Mouse (Mus musculus) megakaryocyte-erythroid progenitor cell, adult 5 weeks (primary cell): ENCODE data around the gene Arl5c. TPM values are rescaled to one million over a fixed set of nuclear protein-coding genes. Genes with fewer than 3 reads are reported as not detected.

ENCODE experiments used
- polyA plus RNA-seq: library from polyadenylated mRNA; stranded (reverse); fragments of >175 nt; gene quantifications from 2 replicates; pipeline ENCODE4 v1.2.3, GENCODE M21; 2012

Arl5c gene
- 7.7 and 9.4 TPM in 2 replicates for polyA plus RNA-seq

DNA sequence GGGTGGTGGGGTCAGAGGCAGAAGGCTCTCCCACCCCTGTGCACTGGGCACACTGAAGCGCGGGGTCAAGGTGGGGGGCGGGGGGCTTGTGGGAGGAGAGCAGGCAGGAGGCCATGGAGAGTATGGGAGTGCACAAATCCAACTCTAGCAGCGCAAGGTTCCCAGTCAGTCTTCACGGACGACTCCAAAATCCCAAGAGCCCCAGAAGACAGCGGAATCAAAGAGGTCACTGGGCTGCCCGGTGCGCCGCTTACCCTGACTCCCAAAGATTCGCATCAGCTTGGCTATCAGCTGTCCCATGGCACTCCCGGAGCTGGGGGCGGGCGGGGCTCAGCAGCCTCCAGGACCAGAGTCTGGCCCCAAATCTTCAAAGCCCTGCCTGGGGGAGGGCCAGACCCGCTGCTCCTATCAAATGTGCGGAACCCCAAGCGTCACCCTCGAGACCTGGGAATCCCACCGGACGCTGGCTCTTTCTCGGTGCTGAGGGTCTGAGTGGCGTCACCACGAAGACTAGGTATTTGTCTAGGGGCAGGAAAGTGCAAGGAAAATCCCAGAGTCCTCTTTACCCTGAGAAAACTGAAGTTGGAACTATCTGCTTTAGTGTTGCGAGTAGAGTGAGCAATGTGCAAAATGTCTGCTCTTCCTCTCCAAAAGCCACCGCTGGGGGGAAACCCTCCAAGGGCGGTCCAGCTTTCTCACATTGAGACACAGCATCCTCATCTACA, at the start of gene Arl5c:
TSS of gene Arl5c (minus strand) at position 618 of the 725 bp plus-strand sequence.

DNA sequence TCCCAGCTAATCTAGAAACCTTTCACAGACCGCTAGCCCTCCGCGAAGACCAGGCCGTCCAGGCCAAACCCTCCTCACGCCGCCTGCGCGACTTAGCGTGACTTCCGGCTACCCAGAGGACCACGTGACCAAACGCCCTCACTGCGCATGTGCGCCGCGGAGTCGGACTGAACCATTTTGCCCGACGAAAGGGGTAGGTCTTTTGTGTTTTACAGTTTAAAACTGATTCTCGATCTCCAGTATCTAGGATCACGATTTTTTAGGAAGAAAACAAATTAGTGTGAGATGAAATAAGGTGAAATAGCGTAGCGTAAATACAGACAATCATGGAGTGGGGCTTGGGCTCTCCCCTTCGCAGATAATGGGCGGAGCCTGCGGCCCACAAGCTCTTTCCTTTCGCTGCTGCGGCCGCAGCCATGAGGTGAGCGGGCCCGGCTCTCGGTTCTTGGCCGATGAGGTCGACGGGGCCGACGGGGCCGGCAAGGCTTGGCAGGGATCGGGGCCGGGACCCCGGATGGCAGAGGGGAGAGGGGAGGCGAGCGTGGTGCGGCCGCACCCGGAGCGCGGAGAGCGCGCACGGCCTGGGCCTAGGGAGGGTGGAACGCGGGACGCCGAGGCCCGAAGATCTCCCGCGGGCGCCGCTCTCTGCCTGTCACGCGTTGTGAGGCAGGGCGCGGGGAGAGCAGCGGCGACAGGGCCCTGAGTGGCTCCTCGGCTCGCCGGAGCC, 30.8 kb upstream of the Arl5c start, which contains the start of gene Rpl19:
TSS of gene Rpl19 (plus strand) at position 141 of the 727 bp plus-strand sequence.

DNA sequence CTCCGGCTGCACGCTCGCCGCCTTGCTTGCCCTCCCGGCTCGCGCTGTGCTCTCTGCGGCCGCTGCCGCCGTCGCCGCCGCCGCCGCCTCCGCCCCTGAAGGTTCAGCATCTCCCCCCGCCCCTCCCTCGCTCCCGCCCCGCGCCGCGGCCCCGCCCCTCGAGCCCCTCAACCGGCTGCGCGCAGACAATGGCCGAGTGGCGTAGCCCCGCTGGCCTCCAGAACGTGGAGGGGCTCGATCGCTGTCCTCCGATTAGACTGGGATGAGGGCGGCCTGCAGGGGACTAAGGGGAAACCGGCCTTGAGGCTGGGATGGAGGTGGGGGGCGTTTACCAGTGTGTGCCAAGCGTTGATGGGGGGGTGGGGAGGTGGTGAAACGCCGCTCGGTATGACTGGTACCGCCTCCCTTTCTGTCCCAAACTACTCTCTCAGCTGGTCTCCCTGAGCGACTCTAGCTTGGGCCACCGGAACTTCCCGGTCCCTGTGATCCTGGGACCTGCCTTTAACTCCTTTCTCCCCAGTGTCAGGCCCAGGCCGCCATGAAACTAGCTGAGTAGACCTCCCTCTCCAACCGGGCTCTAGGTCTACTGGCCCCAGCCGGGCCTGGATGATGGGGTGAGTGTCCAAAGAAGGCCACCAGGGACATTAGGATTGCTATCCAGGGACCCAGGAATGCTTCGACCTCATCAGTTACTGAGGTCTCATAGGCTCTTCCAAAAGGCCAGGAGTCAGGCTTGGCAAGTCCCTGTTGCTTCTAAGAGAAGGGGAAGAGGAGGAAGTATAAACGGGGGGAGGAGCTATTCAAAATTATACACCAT, 26.8 kb upstream of the Arl5c start, which contains the start of gene Cacnb1:
TSS of gene Cacnb1 (minus strand) at position 480 of the 817 bp plus-strand sequence.

DNA sequence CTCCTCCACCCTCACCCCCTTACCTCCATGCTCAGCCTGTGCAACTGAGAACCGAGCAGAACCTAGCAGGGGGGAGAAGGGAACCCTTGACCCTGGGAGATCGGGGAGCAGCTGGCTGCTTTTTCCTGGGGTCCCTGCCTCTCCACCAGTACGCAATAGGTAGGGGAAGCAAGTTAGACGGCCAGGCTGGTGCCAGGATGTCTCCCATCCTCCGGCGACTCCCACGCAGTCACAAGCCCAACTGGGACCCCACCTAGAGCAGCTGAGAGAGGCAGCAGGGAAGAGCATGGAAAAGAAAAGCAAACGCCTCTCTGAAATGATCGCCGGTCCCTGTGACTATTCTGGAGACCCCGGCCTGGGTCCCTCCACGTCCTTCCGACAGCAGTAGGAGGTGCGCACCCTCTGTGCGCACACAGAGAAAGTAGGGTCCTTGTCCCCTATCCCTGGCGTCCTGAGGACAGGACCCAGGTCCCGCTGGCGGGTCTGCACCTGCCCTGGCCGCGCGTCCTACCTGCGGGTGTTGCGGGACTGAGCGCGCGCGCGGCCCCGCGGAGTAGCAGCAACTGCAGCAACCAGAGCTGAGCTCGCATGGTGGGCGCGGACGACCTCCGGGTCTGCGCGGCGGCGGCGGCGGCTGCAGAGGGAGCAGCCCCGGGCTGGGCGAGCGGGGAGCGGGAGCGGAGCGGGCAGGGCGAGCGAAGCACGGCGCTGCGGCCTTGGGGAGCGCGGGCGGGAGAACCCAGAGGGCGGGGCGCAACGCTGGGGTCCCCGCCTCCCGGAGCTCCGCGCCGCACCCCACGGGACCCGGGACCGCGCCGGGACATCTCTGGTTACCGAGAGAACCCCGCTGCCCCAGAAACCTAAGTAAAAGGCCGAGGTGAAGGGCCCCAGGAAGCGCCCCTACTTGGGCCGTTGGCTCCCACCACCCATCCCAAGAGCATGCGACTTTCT, 10.0 kb downstream of the Arl5c start, which contains the start of gene Plxdc1:
TSS of gene Plxdc1 (minus strand) at position 718 of the 951 bp plus-strand sequence.

Other genes starting within 250 kb of the Arl5c start
- 15.8 and 22.4 TPM in 2 replicates for gene Cwc25, start 229.6 kb downstream of the Arl5c start, polyA plus RNA-seq
- not detected in 2 replicates for gene 1700001P01Rik, start 220.3 kb downstream of the Arl5c start, polyA plus RNA-seq
- gene Rpl23, start 213.7 kb downstream of the Arl5c start, polyA plus RNA-seq = 286 and 333 TPM in 2 replicates
- 99.3 and 122 TPM in 2 replicates for gene Lasp1, start 197.2 kb downstream of the Arl5c start, polyA plus RNA-seq
- 0.35 and 0.42 TPM in 2 replicates for gene B230217C12Rik, start 155.4 kb downstream of the Arl5c start, polyA plus RNA-seq
- not detected in 2 replicates for gene Fbxo47, start 112.0 kb downstream of the Arl5c start, polyA plus RNA-seq
- 4.0 and 4.6 TPM in 2 replicates for gene Plxdc1, start 9.7 kb downstream of the Arl5c start, polyA plus RNA-seq
- 5.2 and 5.5 TPM in 2 replicates for gene Cacnb1, start 26.9 kb upstream of the Arl5c start, polyA plus RNA-seq
- 2,384 and 2,788 TPM in 2 replicates for gene Rpl19, start 30.5 kb upstream of the Arl5c start, polyA plus RNA-seq
- gene Stac2, start 57.3 kb upstream of the Arl5c start, polyA plus RNA-seq = 0.04 and 0.11 TPM in 2 replicates
- gene Fbxl20, start 154.2 kb upstream of the Arl5c start, polyA plus RNA-seq = 6.3 and 7.8 TPM in 2 replicates
- gene Med1, start 197.1 kb upstream of the Arl5c start, polyA plus RNA-seq = 11.1 and 12.5 TPM in 2 replicates
- gene Cdk12, start 206.9 kb upstream of the Arl5c start, polyA plus RNA-seq = 12.8 and 16.4 TPM in 2 replicates